Mouse (Mus musculus) midbrain, embryonic 16.5 days (tissue): ENCODE measurements around the gene Slc35e3. TPM values are rescaled to one million over a fixed set of nuclear protein-coding genes. Genes with fewer than 3 reads are reported as not detected.
"Not testable (repeated sequence)": the region's sequence is repeated elsewhere in the genome, so short reads cannot be mapped to it uniquely, and the experiment has no call there.

Source experiments
- ATAC-seq: fragments of 200-750 bp; cut with Nextera tagmentation; 2 replicates; pipeline ENCODE4 v1.8.0; 2017; ENCODE audit warnings: moderate TSS enrichment
- H3K27ac ChIP-seq: fragments of 300-500 bp; sonication (generic); 2 replicates; pipeline ENCODE4 v1.5.1; 2014; ENCODE audit warnings: mild to moderate bottlenecking, low read length, mixed read lengths
- H3K27me3 ChIP-seq: fragments of 300-500 bp; sonication (generic); 2 replicates; pipeline ENCODE4 v1.6.1; 2014; ENCODE audit warnings: low read depth, low read length, mixed read lengths; ENCODE audit not compliant: control insufficient read depth, insufficient read depth
- H3K36me3 ChIP-seq: fragments of 300-500 bp; sonication (generic); 2 replicates; pipeline ENCODE4 v1.6.1; 2014; ENCODE audit warnings: mild to moderate bottlenecking, low read length, moderate library complexity, mixed read lengths; ENCODE audit not compliant: control insufficient read depth, insufficient read depth
- H3K4me1 ChIP-seq: fragments of 300-500 bp; sonication (generic); 2 replicates; pipeline ENCODE4 v1.6.1; 2014; ENCODE audit warnings: mild to moderate bottlenecking, low read length, mixed read lengths; ENCODE audit not compliant: control insufficient read depth, insufficient read depth
- H3K4me2 ChIP-seq: fragments of 300-500 bp; sonication (generic); 2 replicates; pipeline ENCODE4 v1.6.1; 2014; ENCODE audit warnings: mild to moderate bottlenecking, low read length, mixed read lengths
- H3K4me3 ChIP-seq: fragments of 300-500 bp; sonication (generic); 2 replicates; pipeline ENCODE4 v1.5.1; 2014; ENCODE audit warnings: low read depth, mild to moderate bottlenecking, low read length, moderate library complexity, mixed read lengths
- H3K9ac ChIP-seq: fragments of 300-500 bp; sonication (generic); 2 replicates; pipeline ENCODE4 v1.6.1; 2014; ENCODE audit warnings: low read depth, low read length, mixed read lengths
- H3K9me3 ChIP-seq: fragments of 300-500 bp; sonication (generic); replicated peaks from 2 replicates; pipeline ENCODE4 v1.6.1; 2014; ENCODE audit warnings: mild to moderate bottlenecking, low read length, mixed read lengths; ENCODE audit not compliant: control insufficient read depth, poor library complexity, severe bottlenecking
- WGBS: fragments of 180-500 bp; shearing (Covaris S2); extraction: QIAGEN DNeasy Blood & Tissue Kit; methylation state at CpG from one replicate; pipeline ENCODE4 v1.1.7; 2014; 5-methylcytosine and 5-hydroxymethylcytosine counted together
- polyA plus RNA-seq: library from polyadenylated mRNA; unstranded; fragments of >200 nt; fragmentation: Nextera tagmentation; extraction: Ambion mirVana; gene quantifications from 2 replicates; pipeline ENCODE4 v1.2.1, GENCODE M21; 2015

Gene Slc35e3
- polyA plus RNA-seq, 1 experiment from 2014 or later, result 34.8 TPM

GRCm38 (mm10) chr10:117738928-117739647, 7.1 kb downstream of the Slc35e3 start:
- Histone ChIP-seq H3K4me2 (no peak overlapping the region), H3K27ac (no peak overlapping the region), H3K4me3 (no peak overlapping the region), H3K9ac (no peak overlapping the region), H3K9me3 (no peaks in the 10 kb centered on the region), H3K27me3 (no peaks in the 10 kb centered on the region), H3K36me3 (peaks cover 13% of the 10 kb centered on the region), H3K4me1 (peaks cover 10% of the 10 kb centered on the region)
- 88% methylated on average over 15 of the region's 15 CpGs for WGBS
- no peak for ATAC-seq

- peaks cover 2% of the 10 kb centered on the region for H3K4me1 ChIP-seq
- H3K4me2 ChIP-seq, result no peak overlapping the region
- no peak overlapping the region for H3K9ac ChIP-seq
- no peaks in the 10 kb centered on the region for H3K27me3 ChIP-seq
- no peak overlapping the region for H3K4me3 ChIP-seq
- 80% methylated on average over 13 of the region's 13 CpGs for WGBS
- H3K27ac ChIP-seq, result no peak overlapping the region
- 0 out of 2 replicates have a peak, but pooled peaks have one; percentile 21 for ATAC-seq
- H3K36me3 ChIP-seq, result peaks cover 13% of the 10 kb centered on the region
- no peaks in the 10 kb centered on the region for H3K9me3 ChIP-seq
Observed at GRCm38 (mm10) chr10:117738140-117738921, 7.8 kb downstream of the Slc35e3 start.

DNA sequence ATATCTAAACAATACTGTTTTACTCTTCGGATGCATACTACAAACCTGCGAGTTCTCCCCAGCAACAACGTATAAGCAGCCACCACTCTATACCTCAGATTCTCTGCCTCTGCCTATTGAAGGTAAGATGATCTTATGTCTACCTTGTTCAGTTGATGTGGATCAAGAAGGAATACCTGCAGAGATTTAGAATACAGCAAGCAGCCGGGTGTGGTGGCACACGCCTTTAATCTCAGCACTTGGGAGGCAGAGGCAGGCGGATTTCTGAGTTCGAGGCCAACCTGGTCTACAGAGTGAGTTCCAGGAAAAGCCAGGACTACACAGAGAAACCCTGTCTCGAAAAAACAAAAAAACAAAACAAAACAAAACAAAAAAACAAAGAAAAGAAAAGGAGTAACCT, 8.7 kb downstream of the Slc35e3 start:
- peaks cover 13% of the 10 kb centered on the region for H3K36me3 ChIP-seq
- not testable (repeated sequence) for H3K27me3 ChIP-seq, H3K9ac ChIP-seq, H3K4me3 ChIP-seq, H3K4me2 ChIP-seq, ATAC-seq, H3K4me1 ChIP-seq, H3K27ac ChIP-seq, H3K9me3 ChIP-seq
- WGBS, result 91% methylated on average over 8 of the region's 8 CpGs

DNA sequence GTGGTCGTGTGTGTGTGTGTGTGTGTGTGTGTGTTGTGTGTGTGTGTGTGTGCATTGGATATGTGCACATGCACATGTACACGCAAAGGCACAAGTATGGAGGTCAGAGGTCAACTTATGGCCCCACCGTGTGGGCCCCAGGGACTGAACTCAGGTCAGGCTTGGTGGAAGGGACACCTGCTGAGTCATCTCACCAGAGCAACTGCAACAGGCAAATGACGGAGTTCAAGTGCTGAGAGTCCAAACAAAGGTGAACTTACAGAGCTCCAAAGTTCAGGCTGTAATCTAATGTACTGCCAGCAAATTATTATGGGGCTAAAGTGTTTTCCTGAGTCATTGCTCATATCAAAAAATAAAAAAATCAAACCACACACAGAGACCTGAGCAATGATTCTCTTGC, 9.1 kb downstream of the Slc35e3 start:
- Histone ChIP-seq H3K9me3 (no peaks in the 10 kb centered on the region), H3K4me1 (no peaks in the 10 kb centered on the region), H3K4me2 (no peak overlapping the region), H3K27ac (no peak overlapping the region), H3K4me3 (no peak overlapping the region), H3K27me3 (no peaks in the 10 kb centered on the region), H3K9ac (no peak overlapping the region), H3K36me3 (peaks cover 13% of the 10 kb centered on the region)
- 90% methylated on average over 4 of the region's 4 CpGs for WGBS
- ATAC-seq, result no peak

DNA sequence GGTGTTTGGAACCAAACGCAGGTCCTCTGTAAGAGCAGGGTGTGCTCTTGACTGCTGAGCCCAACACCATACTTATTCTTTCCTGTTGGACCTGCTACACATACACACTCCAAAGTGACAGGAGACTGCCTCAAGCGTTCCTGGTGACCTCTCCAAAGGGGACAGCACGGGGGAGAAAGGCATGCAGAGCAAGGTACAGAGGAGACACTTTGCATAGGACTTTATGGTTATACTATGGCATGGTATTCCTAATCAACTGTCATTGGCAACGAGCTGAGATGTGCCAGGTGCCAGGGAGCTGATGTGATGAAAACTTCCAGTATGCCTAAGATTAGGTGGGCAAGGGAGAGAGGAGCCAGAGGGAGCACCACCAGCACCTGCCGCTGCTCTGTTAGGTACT, 9.6 kb downstream of the Slc35e3 start:
- no peak for ATAC-seq
- no peaks in the 10 kb centered on the region for H3K4me1 ChIP-seq
- no peaks in the 10 kb centered on the region for H3K27me3 ChIP-seq
- H3K4me2 ChIP-seq, result no peak overlapping the region
- WGBS, result 96% methylated on average over 5 of the region's 5 CpGs
- no peak overlapping the region for H3K27ac ChIP-seq
- H3K4me3 ChIP-seq, result no peak overlapping the region
- H3K9me3 ChIP-seq, result no peaks in the 10 kb centered on the region
- no peak overlapping the region for H3K9ac ChIP-seq
- H3K36me3 ChIP-seq, result peaks cover 13% of the 10 kb centered on the region

DNA sequence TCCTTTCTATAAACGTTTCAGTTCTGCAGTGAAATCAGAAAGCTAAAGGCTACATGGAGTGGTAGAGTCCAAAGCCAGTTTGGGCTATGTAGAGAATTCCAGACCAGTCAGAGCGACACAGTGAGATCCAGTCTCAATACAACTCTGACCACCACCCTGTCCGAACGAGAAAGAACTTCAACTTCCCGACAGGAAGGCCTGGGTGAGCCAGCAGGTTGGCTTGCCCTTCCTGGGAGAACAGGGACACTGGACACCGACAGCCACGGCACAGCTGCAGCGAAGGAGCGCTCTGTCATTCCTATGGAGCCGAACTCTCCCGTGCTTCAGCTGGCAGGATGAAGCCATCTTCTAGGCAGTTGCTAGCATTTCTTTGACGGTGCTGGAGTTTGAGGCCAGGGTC, 10.8 kb downstream of the Slc35e3 start:
- H3K4me1 ChIP-seq, H3K9me3 ChIP-seq, ATAC-seq, H3K4me3 ChIP-seq, H3K27me3 ChIP-seq, H3K27ac ChIP-seq, H3K4me2 ChIP-seq, H3K9ac ChIP-seq: not testable (repeated sequence)
- 94% methylated on average over 11 of the region's 12 CpGs for WGBS
- peaks cover 13% of the 10 kb centered on the region for H3K36me3 ChIP-seq

GRCm38 (mm10) chr10:117734104-117734852, 11.9 kb downstream of the Slc35e3 start:
- not testable (repeated sequence) for H3K9ac ChIP-seq, H3K36me3 ChIP-seq, H3K27me3 ChIP-seq, H3K4me1 ChIP-seq, H3K4me3 ChIP-seq, H3K27ac ChIP-seq, H3K9me3 ChIP-seq, ATAC-seq, H3K4me2 ChIP-seq
- WGBS, result 84% methylated on average over 9 of the region's 10 CpGs

GRCm38 (mm10) chr10:117733626-117734025, 12.5 kb downstream of the Slc35e3 start:
- H3K27me3 ChIP-seq, H3K9ac ChIP-seq, H3K4me3 ChIP-seq, H3K4me2 ChIP-seq, ATAC-seq, H3K36me3 ChIP-seq, H3K9me3 ChIP-seq, H3K4me1 ChIP-seq, H3K27ac ChIP-seq: not testable (repeated sequence)
- WGBS, result 90% methylated on average over 7 of the region's 8 CpGs
